Mouse (Mus musculus) heart, embryonic 11.5 days (tissue): ENCODE measurements around the gene Gm36210. TPM values are rescaled to one million over a fixed set of nuclear protein-coding genes. Genes with fewer than 3 reads are reported as not detected.
"Not testable (repeated sequence)": the region's sequence is repeated elsewhere in the genome, so short reads cannot be mapped to it uniquely, and the experiment has no call there.

Experiments
- ATAC-seq: fragments of 200-750 bp; cut with Nextera tagmentation; replicated peaks from 2 replicates; pipeline ENCODE4 v1.8.0; 2017; ENCODE audit warnings: moderate library complexity; ENCODE audit not compliant: insufficient number of reproducible peaks, low FRiP score, low TSS enrichment
- H3K27ac ChIP-seq: fragments of 300-500 bp; sonication (generic); 2 replicates; pipeline ENCODE4 v1.5.1; 2014; ENCODE audit warnings: mild to moderate bottlenecking, low read depth, low read length
- H3K27me3 ChIP-seq: fragments of 300-500 bp; sonication (generic); 2 replicates; pipeline ENCODE4 v1.6.1; 2014; ENCODE audit warnings: mild to moderate bottlenecking, low read length, mixed read lengths; ENCODE audit not compliant: control insufficient read depth, insufficient read depth
- H3K36me3 ChIP-seq: fragments of 300-500 bp; sonication (generic); 2 replicates; pipeline ENCODE4 v1.6.1; 2014; ENCODE audit warnings: mild to moderate bottlenecking, low read length, moderate library complexity, mixed read lengths; ENCODE audit not compliant: control insufficient read depth, insufficient read depth
- H3K4me1 ChIP-seq: fragments of 300-500 bp; sonication (generic); 2 replicates; pipeline ENCODE4 v1.6.1; 2014; ENCODE audit warnings: low read length; ENCODE audit not compliant: control insufficient read depth, insufficient read depth
- H3K4me2 ChIP-seq: fragments of 300-500 bp; sonication (generic); 2 replicates; pipeline ENCODE4 v1.6.1; 2014; ENCODE audit warnings: mild to moderate bottlenecking, moderate library complexity
- H3K4me3 ChIP-seq: fragments of 300-500 bp; sonication (generic); 2 replicates; pipeline ENCODE4 v1.5.1; 2014; ENCODE audit warnings: low read depth, low read length
- H3K9ac ChIP-seq: fragments of 300-500 bp; sonication (generic); 2 replicates; pipeline ENCODE4 v1.6.1; 2014; ENCODE audit warnings: mild to moderate bottlenecking, low read depth, low read length, moderate library complexity
- H3K9me3 ChIP-seq: fragments of 300-500 bp; sonication (generic); replicated peaks from 2 replicates; pipeline ENCODE4 v1.6.1; 2016; ENCODE audit warnings: low read length; ENCODE audit not compliant: control insufficient read depth
- WGBS: fragments of 180-500 bp; shearing (Covaris S2); extraction: QIAGEN DNeasy Blood & Tissue Kit; methylation state at CpG from one replicate; pipeline ENCODE4 v1.1.7; 2014; ENCODE audit not compliant: insufficient replicate concordance; 5-methylcytosine and 5-hydroxymethylcytosine counted together
- polyA plus RNA-seq: library from polyadenylated mRNA; unstranded; fragments of >200 nt; fragmentation: Nextera tagmentation; extraction: Ambion mirVana; gene quantifications from 2 replicates; pipeline ENCODE4 v1.2.1, GENCODE M21; 2014

The Gm36210 gene
- polyA plus RNA-seq, 1 experiment from 2014 or later: 0.20 TPM

DNA sequence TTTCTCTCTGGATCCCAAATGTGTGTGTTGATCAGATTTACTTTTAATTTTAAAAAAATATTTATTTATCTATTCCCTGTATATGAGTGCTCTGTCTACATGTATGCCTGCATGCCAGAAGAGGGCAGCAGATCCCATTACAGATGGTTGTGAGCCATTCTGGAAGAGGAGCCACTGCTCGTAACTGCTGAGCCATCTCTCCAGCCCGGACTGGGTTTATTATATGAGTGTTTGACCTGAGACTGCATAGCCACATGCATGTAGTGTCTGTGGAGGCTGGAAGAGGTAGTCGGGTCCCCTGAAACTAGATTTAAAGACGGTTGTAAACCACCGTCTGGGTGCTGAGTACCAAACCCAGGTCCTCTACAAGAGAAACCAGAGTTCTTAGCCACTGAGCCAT, 41.2 kb downstream of the Gm36210 start:
- Histone ChIP-seq H3K9ac (no peak overlapping the region), H3K27ac (no peak overlapping the region), H3K36me3 (no peaks in the 10 kb centered on the region), H3K27me3 (no peaks in the 10 kb centered on the region), H3K4me1 (0 out of 2 replicates have a peak, but pooled peaks cover 5% of the 10 kb centered on the region), H3K4me2 (peak overlapping the region; percentile 78), H3K9me3 (peaks cover 2% of the 10 kb centered on the region; the same call in 1 of the 2 replicates), H3K4me3 (0 out of 2 replicates have a peak overlapping the region, but pooled peaks have one; percentile 67)
- no peak for ATAC-seq
- 54% methylated on average over 5 of the region's 5 CpGs for WGBS

DNA sequence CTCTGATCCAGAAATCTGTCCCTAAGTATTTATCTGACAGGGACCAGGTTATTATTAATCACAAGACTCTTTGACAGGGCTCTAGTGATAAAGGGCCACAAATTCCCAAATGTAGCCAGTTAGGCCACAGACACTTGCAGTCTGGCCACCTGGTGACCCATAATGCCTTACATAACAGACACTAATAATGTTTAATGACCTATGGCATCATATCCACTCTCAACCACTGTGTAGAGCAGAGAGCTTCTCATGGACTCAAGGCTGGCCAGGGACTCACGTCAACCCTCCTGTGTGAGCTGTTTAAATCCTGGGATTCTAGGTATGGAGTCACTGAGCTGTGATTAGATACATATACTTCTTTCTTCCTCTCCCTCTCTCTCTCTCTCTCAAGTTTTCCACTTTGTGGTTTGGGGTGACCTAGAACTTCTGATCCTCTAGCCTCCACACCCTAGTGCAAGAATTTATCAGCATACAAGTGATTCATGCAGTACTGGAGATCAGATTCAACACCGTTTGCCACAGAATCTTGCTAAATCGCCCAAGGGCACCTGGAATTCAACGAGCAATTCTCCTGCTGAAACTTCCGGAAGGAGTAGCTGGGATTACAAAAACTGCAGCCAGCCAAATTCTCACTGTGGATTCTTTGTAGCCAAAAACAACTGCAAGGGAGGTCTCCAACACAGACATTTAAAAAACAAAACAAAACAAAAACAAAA, 42.0 kb downstream of the Gm36210 start:
- H3K4me1 ChIP-seq: 0 out of 2 replicates have a peak, but pooled peaks cover 5% of the 10 kb centered on the region
- ATAC-seq: no peak
- H3K4me2 ChIP-seq: no peak overlapping the region
- peaks cover 2% of the 10 kb centered on the region; the same call in 1 of the 2 replicates for H3K9me3 ChIP-seq
- H3K27ac ChIP-seq: no peak overlapping the region
- H3K36me3 ChIP-seq: no peaks in the 10 kb centered on the region
- H3K4me3 ChIP-seq: no peak overlapping the region
- whole genome bisulfite sequencing: 78% methylated on average over 5 of the region's 5 CpGs
- H3K9ac ChIP-seq: no peak overlapping the region
- peaks cover 3% of the 10 kb centered on the region; the same call in 1 of the 2 replicates for H3K27me3 ChIP-seq

DNA sequence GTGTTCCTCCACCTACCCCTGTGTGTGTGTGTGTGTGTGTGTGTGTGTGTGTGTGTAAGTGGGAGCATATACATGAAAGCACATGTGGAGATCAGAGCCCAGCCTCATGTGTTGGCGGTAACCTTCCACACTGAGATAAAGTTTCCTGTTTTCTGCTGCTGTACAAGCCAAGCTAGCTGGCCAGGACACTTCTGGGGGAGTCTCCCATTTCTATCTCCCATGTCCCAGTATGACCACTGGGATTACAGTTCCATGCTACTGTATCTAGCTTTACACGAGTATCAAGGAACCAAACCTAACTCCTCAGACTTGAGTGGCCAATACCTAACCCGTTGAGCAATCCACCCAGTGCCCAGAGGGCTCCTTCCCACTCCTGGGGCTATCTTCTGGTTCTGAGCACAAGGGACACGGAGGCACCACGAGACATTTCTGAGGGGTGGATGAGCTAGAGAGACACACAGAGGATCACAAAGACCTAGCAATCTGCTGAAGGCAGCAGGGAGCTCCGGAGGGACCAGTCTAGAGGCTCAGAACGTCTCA, 42.7 kb downstream of the Gm36210 start:
- Histone ChIP-seq H3K4me2 (no peak overlapping the region), H3K36me3 (no peaks in the 10 kb centered on the region), H3K4me3 (no peak overlapping the region), H3K9ac (no peak overlapping the region), H3K9me3 (peaks cover 2% of the 10 kb centered on the region; the same call in 1 of the 2 replicates), H3K4me1 (0 out of 2 replicates have a peak, but pooled peaks cover 5% of the 10 kb centered on the region), H3K27ac (no peak overlapping the region), H3K27me3 (peaks cover 5% of the 10 kb centered on the region; the same call in 1 of the 2 replicates)
- WGBS: 62% methylated on average over 7 of the region's 7 CpGs
- ATAC-seq: no peak

DNA sequence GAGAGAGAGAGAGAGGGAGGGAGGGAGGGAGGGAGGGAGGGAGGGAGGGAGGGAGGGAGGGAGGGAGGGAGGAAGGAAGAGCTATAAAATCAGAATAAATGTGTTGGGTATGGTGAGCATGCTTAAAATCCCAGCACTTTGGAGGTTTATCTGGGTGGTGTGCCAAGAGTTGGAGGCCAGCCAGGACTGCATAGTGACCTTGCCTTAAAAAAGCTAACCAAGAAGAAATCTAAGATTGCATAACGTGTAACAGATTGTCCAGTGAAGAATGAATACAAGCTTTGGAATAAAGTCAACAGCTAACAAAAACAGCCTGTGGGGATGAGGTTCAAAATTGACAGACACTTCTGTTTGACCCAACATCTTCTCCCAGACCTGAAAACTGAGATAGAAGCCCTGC, 43.3 kb downstream of the Gm36210 start:
- WGBS: 45% methylated on average over 1 of the region's 1 CpGs
- no peak overlapping the region for H3K4me3 ChIP-seq
- H3K36me3 ChIP-seq: no peaks in the 10 kb centered on the region
- ATAC-seq: no peak
- peaks cover 5% of the 10 kb centered on the region; the same call in 1 of the 2 replicates for H3K27me3 ChIP-seq
- no peak overlapping the region for H3K9ac ChIP-seq
- no peak overlapping the region for H3K27ac ChIP-seq
- H3K4me1 ChIP-seq: 0 out of 2 replicates have a peak, but pooled peaks cover 5% of the 10 kb centered on the region
- peaks cover 2% of the 10 kb centered on the region; the same call in 1 of the 2 replicates for H3K9me3 ChIP-seq
- H3K4me2 ChIP-seq: no peak overlapping the region

DNA sequence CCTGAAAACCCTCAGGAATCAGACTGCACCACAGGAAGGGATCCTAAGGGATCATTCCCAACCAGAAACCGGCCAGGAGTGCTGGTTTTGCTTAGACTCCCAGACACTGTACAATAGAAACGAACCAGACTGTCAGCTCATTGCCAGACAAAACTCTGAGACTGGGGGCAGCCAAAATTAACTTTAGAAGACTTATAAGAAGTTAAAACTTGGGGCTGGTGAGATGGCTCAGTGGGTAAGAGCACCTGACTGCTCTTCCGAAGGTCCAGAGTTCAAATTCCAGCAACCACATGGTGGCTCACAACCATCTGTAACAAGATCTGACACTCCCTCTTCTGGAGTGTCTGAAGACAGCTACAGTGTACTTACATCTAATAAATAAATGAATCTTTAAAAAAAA, 45.4 kb downstream of the Gm36210 start:
- not testable (repeated sequence) for H3K4me3 ChIP-seq, ATAC-seq, H3K9ac ChIP-seq, H3K36me3 ChIP-seq, H3K4me2 ChIP-seq, H3K9me3 ChIP-seq, H3K27ac ChIP-seq, H3K27me3 ChIP-seq, H3K4me1 ChIP-seq
- WGBS: 71% methylated on average over 3 of the region's 3 CpGs

DNA sequence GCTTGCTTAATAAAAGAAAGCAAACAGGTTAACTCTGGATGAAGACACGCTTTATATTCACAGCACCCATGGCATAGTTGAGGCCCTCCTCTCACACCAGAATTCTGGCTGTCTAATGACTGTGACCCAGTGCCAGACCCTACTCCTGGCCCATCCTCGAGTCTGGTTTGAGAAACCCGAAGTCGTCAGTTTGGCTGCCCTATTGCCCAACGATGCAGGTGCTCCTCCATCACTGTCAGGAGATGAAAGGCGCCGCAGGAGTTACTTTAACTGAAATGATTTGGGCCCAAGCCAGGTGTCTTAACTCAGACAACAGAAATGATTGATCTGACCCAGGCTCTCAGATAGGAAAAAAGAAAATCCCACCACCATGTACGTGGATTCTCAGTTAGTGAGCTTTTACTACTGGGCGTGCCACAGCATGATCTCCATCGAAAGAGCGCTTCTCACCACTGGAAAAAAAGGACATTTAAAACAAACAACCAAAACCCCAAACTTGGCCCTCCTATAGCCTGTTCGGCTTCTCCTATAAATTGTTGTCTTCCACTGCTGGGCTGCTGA, 46.8 kb downstream of the Gm36210 start:
- Histone ChIP-seq H3K4me1 (0 out of 2 replicates have a peak, but pooled peaks cover 3% of the 10 kb centered on the region), H3K9me3 (no peaks in the 10 kb centered on the region), H3K4me2 (no peak overlapping the region), H3K9ac (no peak overlapping the region), H3K27me3 (peaks cover 5% of the 10 kb centered on the region; the same call in 1 of the 2 replicates), H3K27ac (no peak overlapping the region), H3K36me3 (no peaks in the 10 kb centered on the region), H3K4me3 (no peak overlapping the region)
- WGBS: 73% methylated on average over 12 of the region's 12 CpGs
- ATAC-seq: no peak

DNA sequence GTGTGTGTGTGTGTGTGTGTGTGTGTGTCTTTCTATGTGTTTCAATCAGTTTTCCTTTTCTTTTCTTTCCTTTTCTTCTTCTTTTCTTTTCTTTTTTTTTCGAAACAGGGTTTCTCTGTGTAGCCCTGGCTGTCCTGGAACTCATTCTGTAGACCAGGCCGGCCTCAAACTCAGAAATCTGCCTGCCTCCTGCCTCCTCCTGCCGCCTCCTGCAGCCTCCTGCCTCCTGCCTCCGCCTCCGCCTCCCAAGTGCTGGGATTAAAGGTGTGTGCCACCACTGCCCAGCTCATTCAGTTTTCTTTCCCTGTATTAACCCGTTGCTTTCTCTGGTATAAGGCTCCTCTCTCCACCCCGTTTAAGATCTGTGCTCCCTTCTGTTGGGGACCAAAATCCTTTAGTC, 49.0 kb downstream of the Gm36210 start:
- 56% methylated on average over 7 of the region's 7 CpGs for WGBS
- no peak overlapping the region for H3K27ac ChIP-seq
- H3K4me3 ChIP-seq: no peak overlapping the region
- H3K4me1 ChIP-seq: no peaks in the 10 kb centered on the region
- H3K9me3 ChIP-seq: no peaks in the 10 kb centered on the region
- ATAC-seq: no peak
- H3K27me3 ChIP-seq: peaks cover 5% of the 10 kb centered on the region; the same call in 1 of the 2 replicates
- H3K9ac ChIP-seq: no peak overlapping the region
- H3K36me3 ChIP-seq: no peaks in the 10 kb centered on the region
- no peak overlapping the region for H3K4me2 ChIP-seq

DNA sequence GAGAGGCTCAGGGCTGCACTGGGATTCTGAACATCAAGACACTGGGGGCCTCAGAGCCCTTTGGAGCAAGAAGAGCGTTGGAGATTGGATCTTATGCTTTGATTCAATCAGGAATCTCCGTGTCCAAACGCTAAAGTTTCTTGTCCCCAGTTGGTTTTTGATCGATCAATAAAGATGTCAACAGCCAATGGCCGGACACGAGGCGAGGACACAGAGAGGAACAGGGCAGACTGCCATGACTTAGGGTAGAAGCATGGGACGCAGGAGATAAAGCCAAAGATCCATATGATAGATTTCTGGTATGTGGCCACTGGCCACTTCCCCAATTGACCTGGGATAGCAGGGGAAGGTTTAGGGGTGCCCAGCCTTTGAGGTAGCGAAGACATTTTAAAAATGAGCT, 49.8 kb downstream of the Gm36210 start:
- 76% methylated on average over 9 of the region's 9 CpGs for WGBS
- Histone ChIP-seq H3K9me3 (no peaks in the 10 kb centered on the region), H3K27ac (no peak overlapping the region), H3K9ac (no peak overlapping the region), H3K36me3 (no peaks in the 10 kb centered on the region), H3K27me3 (peaks cover 5% of the 10 kb centered on the region), H3K4me2 (no peak overlapping the region), H3K4me1 (no peaks in the 10 kb centered on the region), H3K4me3 (no peak overlapping the region)
- no peak for ATAC-seq
